Comparison of ENCODE assay signal across 8 mouse cellular contexts in genomic region chr9:107675671-107676301, GRCm38 (mm10). TPM values are rescaled to one million over a fixed set of nuclear protein-coding genes. Genes with fewer than 3 reads are reported as not detected.
DNase-seq lines count a peak whose midpoint lies in the region; ATAC-seq and TF ChIP-seq lines count a peak whose summit lies in the region.

No protein-coding gene starts in this region.

- peak; percentile 78 for TF ChIP-seq CTCF in liver, postnatal 0 days (IDR thresholded peaks at IDR 0.05; ENCODE audit: low read depth)

- peak; percentile 21 for DNase-seq in 416B (ENCODE audit: low read depth)
- DNase-seq in adrenal gland, adult 2 months: peak; percentile 78
- DNase-seq in embryonic facial prominence, embryonic 14.5 days (ENCODE audit: low spot score): peak; percentile 81
- DNase-seq in kidney, postnatal 10 days: peak; percentile 87
- peak; percentile 76 for DNase-seq in liver, postnatal 0 days
- DNase-seq in testis, postnatal 10 days (ENCODE audit: low spot score): peak; percentile 89

- no peak overlapping the region for H3K27ac ChIP-seq in embryonic facial prominence, embryonic 14.5 days (replicated peaks; ENCODE audit: low read depth, low read length)
- no peak overlapping the region for H3K27ac ChIP-seq in heart, embryonic 14.5 days (replicated peaks in 1 of 2; ENCODE audit: control insufficient read depth in 1 of 2, insufficient read depth in 1 of 2, low read depth in 2 of 2, low read length in 2 of 2)
- peak overlapping the region; percentile 94 for H3K27ac ChIP-seq in liver, postnatal 0 days (ENCODE audit: low read depth)
- no peak overlapping the region for H3K27ac ChIP-seq in neural tube, embryonic 14.5 days (ENCODE audit: low read depth, low read length)

- under 1% methylated on average over 38 of the region's 39 CpGs for WGBS in embryonic facial prominence, embryonic 14.5 days
- WGBS in heart, embryonic 14.5 days: under 1% methylated on average over 39 of the region's 39 CpGs
- WGBS in liver, postnatal 0 days (ENCODE audit: insufficient replicate concordance): 1% methylated on average over 39 of the region's 39 CpGs
- under 1% methylated on average over 39 of the region's 39 CpGs for WGBS in neural tube, embryonic 14.5 days

- ATAC-seq in embryonic facial prominence, embryonic 14.5 days (ENCODE audit: low read depth): peak; percentile 59; the same call in 1 of the 2 replicates
- no peak for ATAC-seq in heart, embryonic 14.5 days (ENCODE audit: insufficient number of reproducible peaks, insufficient read depth, low FRiP score, low read depth)
- peak; percentile 41 for ATAC-seq in liver, postnatal 0 days
- 0 out of 2 replicates have a peak, but pooled peaks have one; percentile 47 for ATAC-seq in neural tube, embryonic 14.5 days (ENCODE audit: low read depth)

- H3K9ac ChIP-seq in embryonic facial prominence, embryonic 14.5 days (ENCODE audit: low read depth, low read length): peak overlapping the region; percentile 42
- H3K9ac ChIP-seq in heart, embryonic 14.5 days (ENCODE audit: low read length): peak overlapping the region; percentile 52
- peak overlapping the region; percentile 58 for H3K9ac ChIP-seq in liver, postnatal 0 days (replicated peaks)
- 0 out of 2 replicates have a peak overlapping the region, but pooled peaks have one; percentile 25 for H3K9ac ChIP-seq in neural tube, embryonic 14.5 days (replicated peaks; ENCODE audit: low read depth, low read length)

- H3K36me3 ChIP-seq in embryonic facial prominence, embryonic 14.5 days (ENCODE audit: control insufficient read depth, insufficient read depth, low read length): no peaks in the 10 kb centered on the region
- no peaks in the 10 kb centered on the region for H3K36me3 ChIP-seq in heart, embryonic 14.5 days (ENCODE audit: control insufficient read depth, insufficient read depth, low read length)
- no peaks in the 10 kb centered on the region for H3K36me3 ChIP-seq in liver, postnatal 0 days (replicated peaks; ENCODE audit: insufficient read depth, low read length)
- H3K36me3 ChIP-seq in neural tube, embryonic 14.5 days (ENCODE audit: control insufficient read depth, insufficient read depth, low read length): no peaks in the 10 kb centered on the region

- peaks cover 30% of the 10 kb centered on the region for H3K27me3 ChIP-seq in embryonic facial prominence, embryonic 14.5 days (replicated peaks; ENCODE audit: control insufficient read depth, insufficient read depth, low read length)
- H3K27me3 ChIP-seq in heart, embryonic 14.5 days (ENCODE audit: control insufficient read depth, insufficient read depth, low read length): peaks cover 41% of the 10 kb centered on the region
- peaks cover 31% of the 10 kb centered on the region for H3K27me3 ChIP-seq in liver, postnatal 0 days (ENCODE audit: insufficient read depth, low read length)
- peaks cover 15% of the 10 kb centered on the region; the same call in 1 of the 2 replicates for H3K27me3 ChIP-seq in neural tube, embryonic 14.5 days (ENCODE audit: control insufficient read depth, insufficient read depth, low read length)

- H3K9me3 ChIP-seq in embryonic facial prominence, embryonic 14.5 days (ENCODE audit: control insufficient read depth, low read length): no peaks in the 10 kb centered on the region
- H3K9me3 ChIP-seq in heart, embryonic 14.5 days (ENCODE audit: control insufficient read depth, low read length): no peaks in the 10 kb centered on the region
- no peaks in the 10 kb centered on the region for H3K9me3 ChIP-seq in liver, postnatal 0 days (ENCODE audit: low read length)
- no peaks in the 10 kb centered on the region for H3K9me3 ChIP-seq in neural tube, embryonic 14.5 days (ENCODE audit: control insufficient read depth, low read length)

- peak overlapping the region; percentile 40 for H3K4me3 ChIP-seq in embryonic facial prominence, embryonic 14.5 days (ENCODE audit: low read depth, low read length)
- peak overlapping the region; percentile 25 to 32 for H3K4me3 ChIP-seq in heart, embryonic 14.5 days (ENCODE audit: control insufficient read depth in 1 of 2, insufficient read depth in 1 of 2, low read depth in 1 of 2, low read length in 2 of 2)
- peak overlapping the region; percentile 38 for H3K4me3 ChIP-seq in liver, postnatal 0 days (ENCODE audit: low read depth, low read length)
- peak overlapping the region; percentile 22 for H3K4me3 ChIP-seq in neural tube, embryonic 14.5 days (ENCODE audit: low read depth, low read length)

- no peak for TF ChIP-seq EP300 in liver, postnatal 0 days (IDR thresholded peaks at IDR 0.05; ENCODE audit: low read depth)

- H3K4me2 ChIP-seq in embryonic facial prominence, embryonic 14.5 days (ENCODE audit: low read depth, low read length): peak overlapping the region; percentile 62
- H3K4me2 ChIP-seq in heart, embryonic 14.5 days (ENCODE audit: low read length): peak overlapping the region; percentile 69
- peak overlapping the region; percentile 64 for H3K4me2 ChIP-seq in liver, postnatal 0 days (ENCODE audit: low read depth, low read length)
- H3K4me2 ChIP-seq in neural tube, embryonic 14.5 days (ENCODE audit: low read depth, low read length): peak overlapping the region; percentile 52

- 0 out of 2 replicates have a peak, but pooled peaks cover 3% of the 10 kb centered on the region for H3K4me1 ChIP-seq in embryonic facial prominence, embryonic 14.5 days (ENCODE audit: control insufficient read depth, insufficient read depth, low read length)
- peaks cover 3 to 10% of the 10 kb centered on the region in 2 experiments; a peak in 3 of 4 replicates for H3K4me1 ChIP-seq in heart, embryonic 14.5 days (ENCODE audit: control insufficient read depth in 2 of 2, insufficient read depth in 2 of 2, low read length in 2 of 2)
- peaks cover 13% of the 10 kb centered on the region for H3K4me1 ChIP-seq in liver, postnatal 0 days (ENCODE audit: insufficient read depth)
- H3K4me1 ChIP-seq in neural tube, embryonic 14.5 days (ENCODE audit: control insufficient read depth, insufficient read depth, low read length): peaks cover 8% of the 10 kb centered on the region

RNA-seq across cellular contexts. Expression of gene Gnat1, which starts 3.7 kb away (rescaled TPM):
- total RNA-seq in adrenal gland, adult 2 months (2021): under 1 TPM in 1 of 2 experiments, not detected in 1; 0.37 TPM
- 0.10 and 0.16 TPM in 2 replicates for polyA plus RNA-seq in adrenal gland, adult 2 months (2012; rRNA removed)
- polyA plus RNA-seq in embryonic facial prominence, embryonic 14.5 days (2014; fragmentation: Nextera tagmentation; extraction: Ambion mirVana): 0.79 and 1.5 TPM in 2 replicates
- polyA plus RNA-seq in heart, embryonic 14.5 days (2014; fragmentation: Nextera tagmentation; extraction: Ambion mirVana): 0.63 and 1.7 TPM in 2 replicates
- polyA plus RNA-seq in liver, postnatal 0 days (2015; fragmentation: Nextera tagmentation; extraction: Ambion mirVana): 5.8 and 6.2 TPM in 2 replicates
- polyA plus RNA-seq in neural tube, embryonic 14.5 days (2014; fragmentation: Nextera tagmentation; extraction: Ambion mirVana): 1.4 and 2.7 TPM in 2 replicates

RNA-seq across cellular contexts. Expression of gene Slc38a3, which starts 6.5 kb away (rescaled TPM):
- 1 to 10 TPM in 1 of 2 experiments, under 1 TPM in 1; 0.48 to 2.7 TPM for total RNA-seq in adrenal gland, adult 2 months (2021)
- polyA plus RNA-seq in adrenal gland, adult 2 months (2012; rRNA removed): 1.7 and 4.1 TPM in 2 replicates
- 7.0 and 7.8 TPM in 2 replicates for polyA plus RNA-seq in embryonic facial prominence, embryonic 14.5 days (2014; fragmentation: Nextera tagmentation; extraction: Ambion mirVana)
- 2.7 TPM in 2 replicates for polyA plus RNA-seq in heart, embryonic 14.5 days (2014; fragmentation: Nextera tagmentation; extraction: Ambion mirVana)
- 147 and 174 TPM in 2 replicates for polyA plus RNA-seq in liver, postnatal 0 days (2015; fragmentation: Nextera tagmentation; extraction: Ambion mirVana)
- polyA plus RNA-seq in neural tube, embryonic 14.5 days (2014; fragmentation: Nextera tagmentation; extraction: Ambion mirVana): 31.3 and 36.6 TPM in 2 replicates

RNA-seq across cellular contexts. Expression of gene Sema3f, which starts 34.5 kb away (rescaled TPM):
- total RNA-seq in adrenal gland, adult 2 months (2021): 10 to 100 TPM; 27.2 to 34.8 TPM
- 95.1 and 106 TPM in 2 replicates for polyA plus RNA-seq in adrenal gland, adult 2 months (2012; rRNA removed)
- 32.8 and 36.9 TPM in 2 replicates for polyA plus RNA-seq in embryonic facial prominence, embryonic 14.5 days (2014; fragmentation: Nextera tagmentation; extraction: Ambion mirVana)
- polyA plus RNA-seq in heart, embryonic 14.5 days (2014; fragmentation: Nextera tagmentation; extraction: Ambion mirVana): 4.6 and 6.2 TPM in 2 replicates
- 0.76 and 1.1 TPM in 2 replicates for polyA plus RNA-seq in liver, postnatal 0 days (2015; fragmentation: Nextera tagmentation; extraction: Ambion mirVana)
- 17.0 and 18.7 TPM in 2 replicates for polyA plus RNA-seq in neural tube, embryonic 14.5 days (2014; fragmentation: Nextera tagmentation; extraction: Ambion mirVana)

RNA-seq across cellular contexts. Expression of gene Gnai2, which starts 40.6 kb away (rescaled TPM):
- 100 to 1,000 TPM; 198 to 278 TPM for total RNA-seq in adrenal gland, adult 2 months (2021)
- 330 and 345 TPM in 2 replicates for polyA plus RNA-seq in adrenal gland, adult 2 months (2012; rRNA removed)
- polyA plus RNA-seq in embryonic facial prominence, embryonic 14.5 days (2014; fragmentation: Nextera tagmentation; extraction: Ambion mirVana): 380 and 416 TPM in 2 replicates
- 379 and 410 TPM in 2 replicates for polyA plus RNA-seq in heart, embryonic 14.5 days (2014; fragmentation: Nextera tagmentation; extraction: Ambion mirVana)
- 146 and 159 TPM in 2 replicates for polyA plus RNA-seq in liver, postnatal 0 days (2015; fragmentation: Nextera tagmentation; extraction: Ambion mirVana)
- polyA plus RNA-seq in neural tube, embryonic 14.5 days (2014; fragmentation: Nextera tagmentation; extraction: Ambion mirVana): 234 and 258 TPM in 2 replicates

Comparison
In these comparisons a context has a peak if more than half of its experiments do, and no peak if none do; other contexts are left out.
1. DNase-seq: peak in every context shown above with its lines; median percentile 89 in testis, postnatal 10 days; 87 in kidney, postnatal 10 days; 81 in embryonic facial prominence, embryonic 14.5 days; 78 in adrenal gland, adult 2 months; 76 in liver, postnatal 0 days; 21 in 416B.